Mouse (Mus musculus) inflammation-experienced regulatory T-cells (primary cell): Measurements from ENCODE around the gene Slc35f2. TPM values are rescaled to one million over a fixed set of nuclear protein-coding genes. Genes with fewer than 3 reads are reported as not detected.

Experiments used
- polyA plus RNA-seq, 2 experiments: library from polyadenylated mRNA; unstranded; fragments of 100-300 nt; shearing (Covaris generic); gene quantifications; one replicate each; pipeline ENCODE4 v1.2.1; 2017

The Slc35f2 gene
- polyA plus RNA-seq = 10 to 100 TPM; 10.8 to 11.9 TPM

DNA sequence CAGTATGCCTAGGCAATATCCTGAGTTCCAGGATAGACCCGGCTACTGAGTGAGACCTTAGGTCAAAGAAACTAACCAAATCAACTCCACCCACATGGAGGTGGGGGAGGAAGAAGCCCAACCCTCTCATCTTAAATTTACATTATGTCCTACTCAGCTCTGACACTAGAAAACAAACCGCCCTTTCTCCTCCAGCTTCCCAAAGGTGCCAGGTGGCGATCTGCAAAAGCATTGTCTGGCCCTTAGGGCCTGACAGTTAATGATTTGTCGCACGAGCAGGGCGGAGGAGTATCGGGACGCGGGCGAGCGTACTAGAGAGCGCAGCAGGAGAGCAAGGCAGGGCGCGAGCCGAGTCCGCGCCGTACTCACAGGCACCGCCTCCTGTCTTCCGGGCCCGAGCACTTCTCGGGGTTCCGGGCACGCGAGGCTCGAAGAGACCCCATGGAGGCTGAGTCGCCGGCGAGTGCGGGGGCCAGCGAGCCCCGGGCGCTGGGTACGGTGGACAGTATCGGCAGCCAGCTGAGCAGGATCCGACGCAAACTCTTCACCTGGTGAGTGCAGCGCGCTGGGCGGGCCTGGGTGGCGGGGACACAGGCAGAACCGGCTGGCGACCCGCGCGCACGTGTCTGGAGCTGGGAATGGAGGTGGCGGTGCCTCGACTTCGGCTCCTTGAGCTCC, at the start of gene Slc35f2:
Gene Slc35f2, plus strand, starts transcription at position 195 of the 678 bp plus-strand sequence.

GRCm38 (mm10) chr9:53849864-53850263, 78.5 kb downstream of the Slc35f2 start, which contains the start of gene Sln:
TSS of gene Sln (plus strand) at chr9:53850164.

Other genes starting within 250 kb of the Slc35f2 start
- gene Atm, start 234.8 kb upstream of the Slc35f2 start, polyA plus RNA-seq = 10 to 100 TPM; 23.5 to 29.1 TPM
- gene Npat, start 234.5 kb upstream of the Slc35f2 start, polyA plus RNA-seq = 10 to 100 TPM; 13.3 to 17.4 TPM
- 10 to 100 TPM; 58.9 to 82.7 TPM for gene Acat1, start 161.2 kb upstream of the Slc35f2 start, polyA plus RNA-seq
- gene Cul5, start 101.5 kb upstream of the Slc35f2 start, polyA plus RNA-seq = 10 to 100 TPM; 27.6 to 35.5 TPM
- gene Rab39, start 65.3 kb upstream of the Slc35f2 start, polyA plus RNA-seq = under 1 TPM in 1 of 2 experiments, not detected in 1; 0.12 TPM
- gene Sln, start 78.6 kb downstream of the Slc35f2 start, polyA plus RNA-seq = not detected
- under 1 TPM; 0.45 to 0.71 TPM for gene Elmod1, start 203.8 kb downstream of the Slc35f2 start, polyA plus RNA-seq